Mouse (Mus musculus): Measurements from ENCODE around the gene Sema3d.

Gene Sema3d

GRCm38 (mm10) chr5:12383133-12383959 is at the start of gene Sema3d:
Gene Sema3d, plus strand, starts transcription at chr5:12383385.
- peak; percentile 61 to 87 for DNase-seq (ENCODE audit: inconsistent age in 2 of 2, low spot score in 1 of 2)

GRCm38 (mm10) chr5:12377261-12377660 is 5.9 kb upstream of the Sema3d start:
- no peak for DNase-seq (ENCODE audit: inconsistent age in 2 of 2, low spot score in 1 of 2)

GRCm38 (mm10) chr5:12378900-12379299 is 4.3 kb upstream of the Sema3d start:
- no peak for DNase-seq (ENCODE audit: inconsistent age in 2 of 2, low spot score in 1 of 2)

- DNase-seq (ENCODE audit: inconsistent age in 2 of 2, low spot score in 1 of 2), result no peak
Measured at GRCm38 (mm10) chr5:12382010-12382409, 1.2 kb upstream of the Sema3d start.

- DNase-seq (ENCODE audit: inconsistent age in 2 of 2, low spot score in 1 of 2), result peak in 1 of 2 experiments; percentile 46
Measured at GRCm38 (mm10) chr5:12383960-12384285, 738 bp downstream of the Sema3d start.

GRCm38 (mm10) chr5:12392667-12393066 is 9.5 kb downstream of the Sema3d start:
- DNase-seq (ENCODE audit: inconsistent age in 2 of 2, low spot score in 1 of 2), result no peak

- DNase-seq (ENCODE audit: inconsistent age in 2 of 2, low spot score in 1 of 2), result no peak
Measured at GRCm38 (mm10) chr5:12399271-12399670, 16.1 kb downstream of the Sema3d start.

GRCm38 (mm10) chr5:12404229-12404628 is 21.0 kb downstream of the Sema3d start:
- DNase-seq (ENCODE audit: inconsistent age in 2 of 2, low spot score in 1 of 2), result no peak

- DNase-seq (ENCODE audit: inconsistent age in 2 of 2, low spot score in 1 of 2), result no peak
Measured at GRCm38 (mm10) chr5:12412595-12412994, 29.4 kb downstream of the Sema3d start.

GRCm38 (mm10) chr5:12423264-12423663 is 40.1 kb downstream of the Sema3d start:
- DNase-seq (ENCODE audit: inconsistent age in 2 of 2, low spot score in 1 of 2), result no peak

GRCm38 (mm10) chr5:12441737-12442136 is 58.6 kb downstream of the Sema3d start:
- no peak for DNase-seq (ENCODE audit: inconsistent age in 2 of 2, low spot score in 1 of 2)

- no peak for DNase-seq (ENCODE audit: inconsistent age in 2 of 2, low spot score in 1 of 2)
Measured at GRCm38 (mm10) chr5:12442176-12443105, 59.3 kb downstream of the Sema3d start.

GRCm38 (mm10) chr5:12451089-12451488 is 67.9 kb downstream of the Sema3d start:
- no peak for DNase-seq (ENCODE audit: inconsistent age in 2 of 2, low spot score in 1 of 2)

GRCm38 (mm10) chr5:12454946-12455345 is 71.8 kb downstream of the Sema3d start:
- DNase-seq (ENCODE audit: inconsistent age in 2 of 2, low spot score in 1 of 2), result peak in 1 of 2 experiments; percentile 22

GRCm38 (mm10) chr5:12457509-12457908 is 74.3 kb downstream of the Sema3d start:
- no peak for DNase-seq (ENCODE audit: inconsistent age in 2 of 2, low spot score in 1 of 2)

- no peak for DNase-seq (ENCODE audit: inconsistent age in 2 of 2, low spot score in 1 of 2)
Measured at GRCm38 (mm10) chr5:12467568-12468336, 84.6 kb downstream of the Sema3d start.

GRCm38 (mm10) chr5:12474904-12475638 is 91.9 kb downstream of the Sema3d start:
- DNase-seq (ENCODE audit: inconsistent age in 2 of 2, low spot score in 1 of 2), result no peak

- no peak for DNase-seq (ENCODE audit: inconsistent age in 2 of 2, low spot score in 1 of 2)
Measured at GRCm38 (mm10) chr5:12475639-12475916, 92.4 kb downstream of the Sema3d start.

GRCm38 (mm10) chr5:12487926-12488325 is 104.7 kb downstream of the Sema3d start:
- DNase-seq (ENCODE audit: inconsistent age in 2 of 2, low spot score in 1 of 2), result no peak

- no peak for DNase-seq (ENCODE audit: inconsistent age in 2 of 2, low spot score in 1 of 2)
Measured at GRCm38 (mm10) chr5:12491704-12492103, 108.5 kb downstream of the Sema3d start.

Data from adrenal gland, adult (tissue).